In the genomic region with DNA sequence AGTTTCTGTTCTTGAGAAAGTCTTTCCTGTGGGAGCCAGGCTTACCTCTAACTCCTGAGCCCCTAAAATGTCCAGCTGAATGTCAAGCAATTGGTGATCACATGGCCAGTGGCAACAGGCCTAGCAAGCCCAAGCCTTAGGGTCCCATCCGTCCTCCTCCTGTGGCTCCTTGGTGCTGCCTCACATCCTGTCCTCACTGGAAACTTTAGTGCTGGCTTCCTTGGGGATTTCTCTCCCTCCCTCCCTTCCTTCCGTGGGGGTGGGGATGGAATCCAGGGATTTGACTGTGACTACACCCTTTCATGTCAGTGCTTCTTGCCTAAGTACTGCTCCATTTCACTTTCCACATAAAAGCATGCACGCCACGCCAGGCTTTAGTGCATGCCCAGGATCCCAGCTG, we compare ENCODE assay signal across 9 mouse cellular contexts. TPM values are rescaled to one million over a fixed set of nuclear protein-coding genes. Genes with fewer than 3 reads are reported as not detected.
DNase-seq lines count a peak whose midpoint lies in the region; ATAC-seq and TF ChIP-seq lines count a peak whose summit lies in the region.
"Had no signal": no experiment of that assay in that cellular context is flagged by ENCODE, and none has a peak within 500 bp of the region (broad histone marks: within the 10 kb centered on the region; RNA-seq: fewer than 3 reads in every experiment).

No protein-coding gene starts in this region.

- H3K9me3 ChIP-seq in intestine, embryonic 16.5 days (ENCODE audit: control insufficient read depth, low read length): no peaks in the 10 kb centered on the region
- H3K9me3 ChIP-seq in lung, postnatal 0 days (ENCODE audit: low read length): no peaks in the 10 kb centered on the region

- intact Hi-C loops in gastrocnemius, adult 2 months (cut with DNase I): loop anchor here (5.0 kb wide), 2 partner anchors 152 to 168 kb away; no protein-coding TSS in a partner anchor

- peak overlapping the region; percentile 34; the same call in 1 of the 2 replicates for H3K9ac ChIP-seq in intestine, embryonic 16.5 days (ENCODE audit: low read depth, low read length)
- 0 out of 2 replicates have a peak overlapping the region, but pooled peaks have one; percentile 8 for H3K9ac ChIP-seq in lung, postnatal 0 days (replicated peaks; ENCODE audit: low read depth)

- DNase-seq in gastrocnemius, adult 2 months: peak; percentile 70
- no peak for DNase-seq in gastrocnemius, postnatal 4 days (ENCODE audit: low spot score in 2 of 2)
- DNase-seq in gastrocnemius, adult 8-10 months (ENCODE audit: low spot score in 2 of 2): peak; percentile 50 to 61
- peak; percentile 73 for DNase-seq in lung, postnatal 0 days (ENCODE audit: low spot score)
- DNase-seq in embryo, embryonic 10.5 days (ENCODE audit: low spot score): no peak
- no peak for DNase-seq in cerebellum, adult 2 months
- DNase-seq in embryo, embryonic 10 days (ENCODE audit: low spot score): no peak
- DNase-seq: midbrain, embryonic 14.5 days had no signal

- peak; percentile 81 for TF ChIP-seq EP300 in lung, postnatal 0 days (IDR thresholded peaks at IDR 0.05)

- H3K4me3 ChIP-seq in gastrocnemius, adult 2 months: 0 out of 2 replicates have a peak overlapping the region, but pooled peaks have one; percentile 5
- H3K4me3 ChIP-seq in intestine, embryonic 16.5 days (ENCODE audit: low read length): no peak overlapping the region
- no peak overlapping the region for H3K4me3 ChIP-seq in lung, postnatal 0 days (ENCODE audit: low read depth, low read length)
- no peak overlapping the region for H3K4me3 ChIP-seq in cerebellum, adult 2 months (replicated peaks; ENCODE audit: insufficient read depth, low read depth, low read length)

- peaks cover 22% of the 10 kb centered on the region for H3K4me1 ChIP-seq in intestine, embryonic 16.5 days (ENCODE audit: control insufficient read depth, insufficient read depth, low read length)
- peaks cover 22% of the 10 kb centered on the region; the same call in 1 of the 2 replicates for H3K4me1 ChIP-seq in lung, postnatal 0 days (ENCODE audit: insufficient read depth, low read depth, low read length)
- no peaks in the 10 kb centered on the region for H3K4me1 ChIP-seq in cerebellum, adult 2 months (ENCODE audit: control insufficient read depth, insufficient read depth, low read length)

- no peak for TF ChIP-seq POLR2A in cerebellum, adult 2 months (IDR thresholded peaks at IDR 0.05; ENCODE audit: borderline replicate concordance, insufficient read depth, low read length)

- H3K36me3 ChIP-seq in intestine, embryonic 16.5 days (ENCODE audit: control insufficient read depth, insufficient read depth, low read length): no peaks in the 10 kb centered on the region
- H3K36me3 ChIP-seq in lung, postnatal 0 days (ENCODE audit: insufficient read depth, low read length): no peaks in the 10 kb centered on the region

- H3K27ac ChIP-seq in gastrocnemius, adult 2 months: peak overlapping the region; percentile 90
- 0 out of 2 replicates have a peak overlapping the region, but pooled peaks have one; percentile 12 for H3K27ac ChIP-seq in intestine, embryonic 16.5 days (ENCODE audit: low read length)
- H3K27ac ChIP-seq in lung, postnatal 0 days (ENCODE audit: low read length): peak overlapping the region; percentile 86
- no peak overlapping the region for H3K27ac ChIP-seq in cerebellum, adult 2 months (ENCODE audit: insufficient read depth, low read length)

- no peaks in the 10 kb centered on the region for H3K27me3 ChIP-seq in intestine, embryonic 16.5 days (replicated peaks; ENCODE audit: control insufficient read depth, insufficient read depth, low read length)
- no peaks in the 10 kb centered on the region for H3K27me3 ChIP-seq in lung, postnatal 0 days (replicated peaks; ENCODE audit: insufficient read depth, low read length)
- no peaks in the 10 kb centered on the region for H3K27me3 ChIP-seq in cerebellum, adult 2 months (ENCODE audit: control insufficient read depth, insufficient read depth, low read length)

- no peak for TF ChIP-seq CTCF in gastrocnemius, adult 2 months (IDR thresholded peaks at IDR 0.05)
- no peak for TF ChIP-seq CTCF in lung, postnatal 0 days (IDR thresholded peaks at IDR 0.05)
- TF ChIP-seq CTCF in cerebellum, adult 2 months (IDR thresholded peaks at IDR 0.05; ENCODE audit: borderline replicate concordance, insufficient read depth, low read depth, low read length): no peak

- ATAC-seq in intestine, embryonic 16.5 days: no peak
- no peak; the same call in 1 of the 2 replicates for ATAC-seq in lung, postnatal 0 days

- no peak overlapping the region for H3K4me2 ChIP-seq in intestine, embryonic 16.5 days (ENCODE audit: low read depth, low read length)
- no peak overlapping the region for H3K4me2 ChIP-seq in lung, postnatal 0 days (replicated peaks; ENCODE audit: low read depth, low read length)

- 62% methylated on average over 4 of the region's 4 CpGs for WGBS in intestine, embryonic 16.5 days
- WGBS in lung, postnatal 0 days: 25% methylated on average over 4 of the region's 4 CpGs
- WGBS in cerebellum, adult 2 months: 67% methylated on average over 4 of the region's 4 CpGs

RNA-seq across cellular contexts. Expression of a gene that starts 4.6 kb away (rescaled TPM):
- not detected for total RNA-seq in gastrocnemius, adult 2 months (2021)
- 1 to 10 TPM; 2.5 to 3.3 TPM for total RNA-seq in gastrocnemius, postnatal 4 days (2021)
- total RNA-seq in gastrocnemius, adult 8-10 months (2022): not detected
- polyA plus RNA-seq in intestine, embryonic 16.5 days (2015; fragmentation: Nextera tagmentation; extraction: Ambion mirVana): 0.89 and 1.3 TPM in 2 replicates
- 1.9 and 3.2 TPM in 2 replicates for polyA plus RNA-seq in lung, postnatal 0 days (2015; fragmentation: Nextera tagmentation; extraction: Ambion mirVana)
- 2.3 and 2.8 TPM in 2 replicates for polyA plus RNA-seq in cerebellum, adult 2 months (2012; rRNA removed)

RNA-seq across cellular contexts. Expression of a gene that starts 41.8 kb away (rescaled TPM):
- under 1 TPM; 0.28 to 0.50 TPM for total RNA-seq in gastrocnemius, adult 2 months (2021)
- 1 to 10 TPM; 1.4 to 1.9 TPM for total RNA-seq in gastrocnemius, postnatal 4 days (2021)
- total RNA-seq in gastrocnemius, adult 8-10 months (2022): under 1 TPM; 0.16 to 0.46 (median 0.30) TPM
- polyA plus RNA-seq in intestine, embryonic 16.5 days (2015; fragmentation: Nextera tagmentation; extraction: Ambion mirVana): 0.61 and 0.82 TPM in 2 replicates
- 0.80 and 1.0 TPM in 2 replicates for polyA plus RNA-seq in lung, postnatal 0 days (2015; fragmentation: Nextera tagmentation; extraction: Ambion mirVana)
- polyA plus RNA-seq in cerebellum, adult 2 months (2012; rRNA removed): 2.7 and 3.2 TPM in 2 replicates

RNA-seq across cellular contexts. Expression of a gene that starts 41.9 kb away (rescaled TPM):
- 10 to 100 TPM; 16.8 to 18.6 TPM for total RNA-seq in gastrocnemius, adult 2 months (2021)
- total RNA-seq in gastrocnemius, postnatal 4 days (2021): 10 to 100 TPM; 18.2 to 21.8 TPM
- 10 to 100 TPM; 14.0 to 20.0 (median 15.4) TPM for total RNA-seq in gastrocnemius, adult 8-10 months (2022)
- 25.3 and 26.0 TPM in 2 replicates for polyA plus RNA-seq in intestine, embryonic 16.5 days (2015; fragmentation: Nextera tagmentation; extraction: Ambion mirVana)
- polyA plus RNA-seq in lung, postnatal 0 days (2015; fragmentation: Nextera tagmentation; extraction: Ambion mirVana): 15.6 and 16.3 TPM in 2 replicates
- polyA plus RNA-seq in cerebellum, adult 2 months (2012; rRNA removed): 40.4 and 45.1 TPM in 2 replicates

RNA-seq across cellular contexts. Expression of a gene that starts 47.3 kb away (rescaled TPM):
- total RNA-seq in gastrocnemius, adult 2 months (2021): 1 to 10 TPM; 5.2 to 8.6 TPM
- total RNA-seq in gastrocnemius, postnatal 4 days (2021): 1 to 10 TPM; 9.5 to 9.8 TPM
- total RNA-seq in gastrocnemius, adult 8-10 months (2022): 1 to 10 TPM; 6.8 to 7.9 (median 7.0) TPM
- polyA plus RNA-seq in intestine, embryonic 16.5 days (2015; fragmentation: Nextera tagmentation; extraction: Ambion mirVana): 7.1 and 7.7 TPM in 2 replicates
- polyA plus RNA-seq in lung, postnatal 0 days (2015; fragmentation: Nextera tagmentation; extraction: Ambion mirVana): 7.8 and 8.4 TPM in 2 replicates
- polyA plus RNA-seq in cerebellum, adult 2 months (2012; rRNA removed): 14.0 TPM in 2 replicates

RNA-seq across cellular contexts. Expression of a gene that starts 59.9 kb away (rescaled TPM):
- 100 to 1,000 TPM; 187 to 222 TPM for total RNA-seq in gastrocnemius, adult 2 months (2021)
- total RNA-seq in gastrocnemius, postnatal 4 days (2021): 100 to 1,000 TPM; 197 to 218 TPM
- 100 to 1,000 TPM; 142 to 179 (median 152) TPM for total RNA-seq in gastrocnemius, adult 8-10 months (2022)
- polyA plus RNA-seq in intestine, embryonic 16.5 days (2015; fragmentation: Nextera tagmentation; extraction: Ambion mirVana): 292 and 296 TPM in 2 replicates
- polyA plus RNA-seq in lung, postnatal 0 days (2015; fragmentation: Nextera tagmentation; extraction: Ambion mirVana): 302 and 339 TPM in 2 replicates
- 210 and 226 TPM in 2 replicates for polyA plus RNA-seq in cerebellum, adult 2 months (2012; rRNA removed)

Comparison
In these comparisons a context has a peak if more than half of its experiments do, and no peak if none do; other contexts are left out.
1. DNase-seq: peak in gastrocnemius, adult 2 months (single experiment), gastrocnemius, adult 8-10 months (2 of 2) and lung, postnatal 0 days (single experiment); none in gastrocnemius, postnatal 4 days (0 of 2), embryo, embryonic 10.5 days (single experiment), cerebellum, adult 2 months (0 of 2) and embryo, embryonic 10 days (single experiment).